Mouse (Mus musculus) lung, postnatal 25 days (tissue): ENCODE results near the gene Dpf2.

Experiments used
- DNase-seq: peaks from one replicate; pipeline ENCODE4 v3.0.0; 2022; ENCODE audit warnings: low spot score

The Dpf2 gene

DNA sequence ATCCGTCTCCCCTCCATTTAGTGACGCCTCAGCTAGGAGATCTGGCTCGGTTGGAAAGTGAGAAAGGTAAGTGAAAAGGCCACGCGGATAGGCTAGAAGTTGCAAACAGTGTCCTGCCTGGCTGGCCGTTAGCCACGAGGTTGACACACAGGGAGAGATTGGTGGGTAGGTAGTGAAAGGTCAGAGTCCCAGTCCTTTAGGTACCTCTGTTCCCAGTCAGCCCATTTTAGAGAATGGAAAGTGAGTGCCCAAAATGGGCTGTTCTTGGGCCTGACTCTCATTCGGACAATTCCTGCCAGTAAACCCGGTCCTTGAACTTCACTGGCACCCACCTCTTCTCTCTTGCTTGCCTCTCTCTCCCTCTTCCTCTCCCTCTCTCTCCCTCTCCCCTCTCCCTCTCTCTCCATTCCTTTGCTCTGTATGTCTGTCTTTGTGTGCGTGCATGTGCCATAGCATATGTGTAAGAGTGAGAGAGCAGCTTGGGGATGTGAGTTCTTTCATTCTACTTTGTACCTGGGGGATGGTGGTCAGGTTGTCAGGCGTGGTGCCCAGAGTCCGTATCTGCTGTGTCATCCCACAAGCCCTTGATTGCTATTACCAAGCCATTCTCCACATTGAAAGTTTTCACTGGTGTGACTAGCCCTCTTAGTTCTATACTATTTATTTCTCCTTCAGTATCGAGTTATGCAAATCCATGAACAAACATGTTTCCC, at the start of gene Dpf2:
Dpf2 (minus strand) TSS at position 4 of the 713 bp plus-strand sequence.
- DNase-seq: no peak

GRCm38 (mm10) chr19:5957371-5957770, 44.6 kb upstream of the Dpf2 start:
- no peak for DNase-seq

- peak; percentile 86 for DNase-seq
These were observed 43.9 kb upstream of the Dpf2 start for GRCm38 (mm10) chr19:5956685-5957084.

GRCm38 (mm10) chr19:5955704-5956670, 43.2 kb upstream of the Dpf2 start:
- peak; percentile 50 for DNase-seq

DNA sequence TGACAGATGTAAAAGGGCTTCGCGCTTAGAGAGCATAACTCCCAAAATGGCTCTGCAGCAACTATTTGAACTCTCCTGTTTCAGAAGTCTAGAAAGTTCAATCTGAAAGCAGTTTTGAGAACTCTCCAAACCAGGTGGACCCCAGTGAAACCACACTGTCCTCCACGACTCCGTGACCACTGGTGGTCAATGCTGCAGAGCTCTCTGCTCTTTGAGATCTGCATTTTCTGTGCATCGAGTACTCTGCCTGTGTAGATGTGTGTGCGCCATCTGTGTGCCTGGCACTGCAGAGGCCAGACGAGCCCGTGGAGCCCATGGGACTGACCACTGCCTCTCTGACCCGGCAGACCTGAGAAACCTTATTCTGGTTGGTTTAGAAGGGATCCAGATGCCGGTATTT, 42.1 kb upstream of the Dpf2 start:
- DNase-seq: no peak

- DNase-seq: no peak
These were observed 41.4 kb upstream of the Dpf2 start for GRCm38 (mm10) chr19:5954031-5954710.

GRCm38 (mm10) chr19:5953201-5953770, 40.5 kb upstream of the Dpf2 start:
- no peak for DNase-seq

DNA sequence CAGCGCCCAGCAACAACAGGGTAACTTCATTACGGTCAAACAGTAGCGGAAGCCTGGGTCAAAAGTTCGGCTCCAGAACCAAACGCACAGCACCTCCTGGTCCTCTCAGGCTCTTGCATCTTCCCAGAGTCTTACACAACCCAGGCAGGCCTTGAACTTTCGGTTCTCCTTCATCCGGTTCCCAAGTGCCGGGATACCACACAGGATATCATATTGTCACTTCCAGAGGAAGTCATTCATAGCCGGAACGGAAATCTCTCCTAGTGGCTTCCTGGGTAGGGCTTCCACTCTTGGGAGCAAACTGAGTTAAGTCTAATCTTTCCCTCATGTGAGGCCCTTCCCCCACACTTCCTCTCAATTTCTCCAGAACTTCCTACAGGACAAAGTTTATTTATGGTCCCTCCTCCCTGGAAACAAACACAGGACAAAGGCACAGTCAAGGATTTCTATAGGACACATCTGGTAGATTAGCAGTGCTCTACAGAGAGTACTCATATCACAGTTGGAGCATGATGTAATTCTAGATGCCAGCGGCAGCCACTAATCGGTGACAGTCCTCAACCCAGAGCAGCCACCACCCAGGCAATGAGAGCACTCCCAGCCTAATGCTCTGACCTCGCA, 39.4 kb upstream of the Dpf2 start:
- peak; percentile 86 for DNase-seq

GRCm38 (mm10) chr19:5951631-5952030, 38.8 kb upstream of the Dpf2 start:
- no peak for DNase-seq

- no peak for DNase-seq
These were observed 37.4 kb upstream of the Dpf2 start for GRCm38 (mm10) chr19:5950218-5950617.

GRCm38 (mm10) chr19:5945891-5946290, 33.1 kb upstream of the Dpf2 start:
- DNase-seq: no peak

- peak; percentile 67 for DNase-seq
These were observed 32.2 kb upstream of the Dpf2 start for GRCm38 (mm10) chr19:5945027-5945426.

DNA sequence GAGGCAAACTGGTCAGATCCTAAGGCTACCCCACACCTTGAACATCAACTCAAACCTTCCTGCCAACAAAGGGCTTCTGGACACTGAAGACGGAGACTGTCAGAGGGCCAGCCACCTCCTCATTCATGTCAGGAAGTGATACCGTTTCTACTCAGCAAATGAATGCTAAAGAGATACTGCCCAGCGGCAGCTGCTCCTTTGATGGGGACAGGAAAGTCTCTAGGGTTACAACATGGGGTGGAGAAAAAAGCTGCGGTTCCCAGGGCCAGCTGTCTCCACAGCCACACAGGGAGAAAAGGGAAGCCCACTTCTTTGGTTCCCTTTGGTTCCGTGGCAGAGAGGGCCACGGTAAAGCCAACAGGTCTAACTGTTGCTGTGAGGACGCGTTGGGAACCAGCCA, 31.3 kb upstream of the Dpf2 start:
- no peak for DNase-seq

DNA sequence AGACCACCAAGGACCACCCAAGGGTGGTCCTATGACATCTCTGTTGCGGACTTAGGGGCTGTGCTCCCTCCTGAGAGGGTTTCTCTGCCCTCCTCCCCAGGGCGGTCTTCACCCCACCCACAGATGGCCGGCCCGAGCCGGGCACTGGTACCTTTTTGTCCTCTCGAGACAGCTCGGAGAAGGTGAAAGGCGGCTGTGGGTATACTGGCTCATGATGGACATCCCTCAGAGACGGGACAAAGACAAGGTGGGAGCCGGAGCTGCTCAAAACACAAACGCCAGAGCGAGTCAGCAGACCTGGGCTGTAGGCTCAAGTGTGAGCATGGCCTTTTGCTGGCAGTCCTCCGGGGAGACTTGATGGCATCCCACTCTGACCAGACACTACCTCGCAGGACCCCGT, 30.6 kb upstream of the Dpf2 start:
- no peak for DNase-seq

- no peak for DNase-seq
These were observed 29.8 kb upstream of the Dpf2 start for GRCm38 (mm10) chr19:5942581-5942980.

DNA sequence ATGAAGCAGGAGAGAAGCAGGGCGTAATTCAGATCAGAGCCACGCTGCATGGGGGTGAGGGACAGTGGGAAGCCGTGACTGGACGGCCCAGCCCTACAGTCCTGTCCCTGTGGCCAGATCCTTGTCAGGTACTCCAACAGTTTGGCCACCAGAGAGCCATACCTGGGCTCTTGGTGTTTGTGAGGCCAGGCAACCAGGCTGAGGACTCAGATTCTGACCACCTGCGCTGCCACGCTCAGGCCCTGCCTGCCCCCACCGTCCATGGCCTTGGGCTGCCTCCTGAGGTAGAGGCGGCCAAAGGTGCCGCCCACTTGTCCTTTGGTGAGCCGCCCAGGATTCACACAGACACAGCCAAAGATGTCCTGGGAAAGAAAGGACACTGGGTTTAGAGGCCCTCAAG, 27.8 kb upstream of the Dpf2 start:
- no peak for DNase-seq

- peak; percentile 86 for DNase-seq
These were observed 27.4 kb upstream of the Dpf2 start for GRCm38 (mm10) chr19:5940173-5940572.

DNA sequence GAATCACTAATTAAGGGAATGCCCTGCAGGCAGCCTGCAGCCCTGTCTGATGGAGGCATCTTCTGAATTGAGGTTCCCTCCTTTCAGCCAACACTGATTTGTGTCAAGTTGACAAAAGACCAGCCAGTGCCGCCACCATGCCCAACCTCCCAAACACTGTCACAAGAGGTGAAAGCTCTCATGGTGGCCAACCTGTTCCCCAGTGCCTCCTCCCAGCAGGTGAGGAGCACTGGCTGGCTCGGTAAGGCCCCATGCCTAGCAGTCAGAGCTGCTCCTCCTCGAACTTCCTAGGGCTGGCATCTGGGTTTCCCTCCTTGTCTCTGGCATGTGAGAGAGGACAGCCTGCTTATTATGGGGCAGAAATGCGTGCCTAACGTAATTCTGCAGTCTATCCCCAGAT, 26.9 kb upstream of the Dpf2 start:
- DNase-seq: no peak

DNA sequence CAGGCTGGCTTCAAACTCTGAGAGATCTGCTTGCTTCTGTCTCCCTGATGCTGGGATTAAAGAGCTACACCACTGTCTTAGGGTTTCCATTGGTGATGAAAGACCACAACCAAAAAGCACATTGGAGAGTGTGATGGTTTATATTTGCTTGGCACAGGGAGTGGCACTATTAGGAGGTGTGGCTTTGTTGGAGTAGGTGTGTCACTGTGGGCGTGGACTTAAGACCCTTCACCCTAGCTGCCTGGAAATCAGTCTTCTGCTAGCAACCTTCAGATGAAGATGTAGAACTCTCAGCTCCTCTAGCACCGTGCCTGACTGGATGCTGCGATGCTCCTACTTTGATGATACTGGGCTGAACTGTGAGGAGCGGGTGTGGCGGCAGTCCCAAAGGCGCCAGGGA, 25.7 kb upstream of the Dpf2 start:
- no peak for DNase-seq

DNA sequence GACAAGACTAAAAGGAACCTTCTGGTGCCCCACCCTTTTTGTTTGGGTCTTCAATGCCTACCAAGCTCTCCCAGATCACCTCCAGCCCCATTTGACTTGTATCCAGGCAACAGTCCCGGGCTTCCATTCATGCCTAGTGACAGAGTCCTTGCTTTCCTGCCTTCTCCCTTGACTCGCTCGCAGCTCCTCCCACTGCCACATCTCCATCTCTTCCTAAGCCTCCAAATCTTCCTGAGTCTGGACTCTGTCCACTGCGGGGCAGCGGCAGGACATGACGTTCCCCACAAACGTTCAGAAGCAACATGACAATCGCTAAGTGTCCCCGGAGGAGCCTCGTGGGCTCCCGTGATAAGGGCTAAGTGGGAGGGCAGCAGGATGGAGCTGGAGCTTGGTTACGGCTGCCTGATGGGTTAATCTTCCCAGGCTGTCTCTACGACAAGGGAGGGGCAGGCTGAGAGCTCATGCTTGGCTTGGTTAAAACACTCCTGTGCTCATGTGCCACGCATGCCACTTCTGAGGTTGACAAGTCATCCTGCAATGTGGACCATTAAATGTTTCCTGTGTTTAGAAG, 25.1 kb upstream of the Dpf2 start:
- no peak for DNase-seq

- DNase-seq: no peak
These were observed 24.5 kb upstream of the Dpf2 start for GRCm38 (mm10) chr19:5937095-5937835.
